Mouse (Mus musculus): Measurements from ENCODE around the gene Olfr791.

Olfr791 gene

GRCm38 (mm10) chr10:129521492-129521891, at the start of gene Olfr791:
Olfr791 (plus strand) TSS chr10:129521792.
- DNase-seq (ENCODE audit: low spot score) = no peak

GRCm38 (mm10) chr10:129473256-129473655, 48.3 kb upstream of the Olfr791 start:
- no peak for DNase-seq (ENCODE audit: low spot score)

- no peak for DNase-seq (ENCODE audit: low spot score)
Measured at GRCm38 (mm10) chr10:129473723-129474122, 47.9 kb upstream of the Olfr791 start.

GRCm38 (mm10) chr10:129484452-129484851, 37.1 kb upstream of the Olfr791 start, which contains the start of gene Olfr789:
Olfr789 (plus strand) TSS chr10:129484752.
- no peak for DNase-seq (ENCODE audit: low spot score)

GRCm38 (mm10) chr10:129490101-129490500, 31.5 kb upstream of the Olfr791 start:
- peak; percentile 1 for DNase-seq (ENCODE audit: low spot score)

- no peak for DNase-seq (ENCODE audit: low spot score)
Measured at GRCm38 (mm10) chr10:129498192-129498591, 23.4 kb upstream of the Olfr791 start, which contains the start of gene Olfr790. Olfr790 (plus strand) TSS chr10:129498492.

GRCm38 (mm10) chr10:129538862-129539261, 17.3 kb downstream of the Olfr791 start, which contains the start of gene Olfr792:
Olfr792 (plus strand) TSS chr10:129539162.
- no peak for DNase-seq (ENCODE audit: low spot score)

GRCm38 (mm10) chr10:129549354-129549753, 27.8 kb downstream of the Olfr791 start:
- DNase-seq (ENCODE audit: low spot score) = no peak

- no peak for DNase-seq (ENCODE audit: low spot score)
Measured at GRCm38 (mm10) chr10:129567355-129567754, 45.8 kb downstream of the Olfr791 start, which contains the start of gene Olfr794. Olfr794 (plus strand) TSS chr10:129567655.

- no peak for DNase-seq (ENCODE audit: low spot score)
Measured at GRCm38 (mm10) chr10:129577066-129577465, 55.5 kb downstream of the Olfr791 start.

Data from left cerebral cortex, adult 11 months (tissue).